Mouse (Mus musculus): ENCODE measurements around the gene Bicra.
A peak's percentile ranks its signal among the peaks of the same experiment; 100 is the strongest.

The Bicra gene

DNA sequence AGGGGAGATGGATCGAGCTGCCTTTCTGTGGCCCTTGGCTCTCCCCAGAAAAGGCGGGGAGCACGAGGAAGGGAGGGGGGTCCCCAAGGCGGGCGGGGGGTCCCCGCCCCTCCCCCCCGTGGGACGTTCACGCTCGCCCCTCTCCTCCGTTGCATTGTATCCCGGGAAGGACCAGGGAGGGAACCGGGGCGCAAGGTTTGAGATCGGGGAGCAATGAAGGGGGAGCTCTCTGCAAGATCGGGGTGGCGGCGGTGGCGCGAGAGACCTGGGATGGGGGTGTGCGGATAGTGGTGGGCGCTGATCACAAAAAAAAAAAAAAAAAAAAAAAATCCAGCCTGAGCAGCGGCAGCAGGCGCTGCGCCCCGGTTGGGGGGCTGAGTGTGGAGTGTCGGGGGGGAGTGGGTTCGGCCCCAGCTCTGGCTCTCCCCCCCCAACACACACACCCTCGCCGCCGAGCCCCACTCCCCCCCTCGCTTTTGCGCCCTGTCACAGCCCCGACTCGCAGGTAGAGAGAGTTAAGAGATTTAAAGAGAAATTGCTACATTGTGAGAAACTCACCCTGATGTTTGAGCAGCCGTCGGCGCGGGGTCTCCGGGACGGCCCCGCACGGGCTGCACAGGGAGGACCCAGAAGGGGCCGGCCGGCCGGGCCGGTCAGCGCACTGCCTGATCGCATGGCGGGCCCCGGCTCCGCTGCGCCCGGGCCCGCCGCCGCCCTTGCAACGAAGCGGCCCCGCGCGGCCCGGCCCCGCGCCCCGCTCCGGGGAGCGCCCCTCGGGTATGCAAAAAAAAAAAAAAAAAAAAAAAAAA, at the start of gene Bicra:
Gene Bicra (minus strand): TSS at position 584 of the 809 bp plus-strand sequence.
- DNase-seq (ENCODE audit: low spot score in 2 of 2), result peak; percentile 66 to 76

DNA sequence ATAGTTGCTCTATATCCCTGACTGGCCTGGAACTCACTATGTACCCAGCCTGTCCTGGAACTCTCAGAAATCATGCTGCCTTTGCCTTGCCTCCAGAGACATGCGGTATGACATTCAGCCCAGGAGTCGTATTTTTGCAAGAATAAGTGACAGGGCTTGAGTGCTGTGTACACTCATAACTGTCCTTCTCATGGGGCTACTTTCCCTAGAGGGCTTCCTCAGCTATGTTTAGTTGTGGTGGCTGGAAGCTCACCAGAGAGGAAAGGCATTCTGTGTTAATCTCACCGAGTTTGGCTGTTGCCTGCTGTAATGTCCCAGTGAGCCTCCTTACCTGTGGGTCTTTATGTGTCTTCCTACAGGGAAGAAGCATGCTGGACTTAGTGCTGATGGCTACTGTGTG, 46.9 kb upstream of the Bicra start:
- no peak for DNase-seq (ENCODE audit: low spot score in 2 of 2)

DNA sequence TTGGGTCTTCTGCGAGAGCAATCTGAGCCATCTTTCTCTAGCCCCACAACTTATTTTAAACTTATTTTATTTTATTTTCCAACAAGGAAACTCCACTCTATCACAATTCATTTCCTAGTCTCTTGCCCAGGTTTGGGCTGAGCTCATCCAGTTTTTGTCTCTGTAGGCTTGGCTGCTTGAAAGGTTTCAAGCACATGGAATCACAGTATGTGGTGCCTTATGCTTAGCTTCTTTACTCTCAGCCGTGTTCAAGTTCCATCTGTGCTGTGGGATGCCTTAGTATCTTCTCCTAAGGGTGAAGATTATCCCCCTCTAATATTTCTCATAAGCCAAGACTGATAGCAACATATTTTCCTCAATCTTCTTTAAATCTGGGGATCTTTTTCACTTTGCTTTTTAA, 39.9 kb upstream of the Bicra start:
- DNase-seq (ENCODE audit: low spot score in 2 of 2), result no peak

DNA sequence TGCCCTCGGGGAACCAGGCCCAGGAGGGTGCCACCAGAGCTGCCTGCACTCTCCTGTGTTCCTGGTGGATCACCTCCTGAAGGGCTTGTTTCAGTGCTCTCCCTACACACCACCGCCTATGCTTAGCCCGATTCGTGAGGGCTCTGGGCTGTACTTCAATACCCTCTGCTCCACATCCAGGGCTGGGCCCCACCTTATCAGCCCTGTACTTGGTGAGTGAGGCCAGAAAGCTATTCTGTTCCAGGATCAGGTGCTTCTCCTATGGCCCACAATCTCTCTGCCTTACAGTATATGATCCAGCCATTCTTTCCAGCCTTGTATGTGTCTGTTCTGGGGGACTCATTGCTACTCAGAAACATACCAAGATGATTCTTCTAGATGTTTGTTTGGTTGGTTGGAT, 35.6 kb upstream of the Bicra start:
- DNase-seq (ENCODE audit: low spot score in 2 of 2), result no peak

GRCm38 (mm10) chr7:16080581-16080980, 32.9 kb upstream of the Bicra start:
- no peak for DNase-seq (ENCODE audit: low spot score in 2 of 2)

DNA sequence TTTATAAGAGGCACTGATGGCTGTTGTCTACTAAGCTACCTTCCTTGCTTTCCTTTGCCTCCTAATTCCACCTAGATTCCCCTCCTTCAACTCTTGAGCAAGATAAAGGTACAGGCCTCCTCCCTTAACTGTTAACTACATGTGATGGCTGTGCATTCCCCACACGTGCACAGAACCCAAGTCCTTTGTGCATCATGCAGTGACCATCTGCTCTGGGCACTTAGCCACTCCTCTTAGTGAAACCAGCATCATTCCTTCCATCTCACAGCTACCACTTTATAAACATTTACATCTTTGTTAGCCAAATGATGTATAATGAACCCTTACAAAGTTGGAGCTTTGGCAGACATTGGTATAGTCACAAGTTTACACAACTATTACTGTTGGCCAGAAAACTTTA, 32.2 kb upstream of the Bicra start:
- DNase-seq (ENCODE audit: low spot score in 2 of 2), result no peak

DNA sequence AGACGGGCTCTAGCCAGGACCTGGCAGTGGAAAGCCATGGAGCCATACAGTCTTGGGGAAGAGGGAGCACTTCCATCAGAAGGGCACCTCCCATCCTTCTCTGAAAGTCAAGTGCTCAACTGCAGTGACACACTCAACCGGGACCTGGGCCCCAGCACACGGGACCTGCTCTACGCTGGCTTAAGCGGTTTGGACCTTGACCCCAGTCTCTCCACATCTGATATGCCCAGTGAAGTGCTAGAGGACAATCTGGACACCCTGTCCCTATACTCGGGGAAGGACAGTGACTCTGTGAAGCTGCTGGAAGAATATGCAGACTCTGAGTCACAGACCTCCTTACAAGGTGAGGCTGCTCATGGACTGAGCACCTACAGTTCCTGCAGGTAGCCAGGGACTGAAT, 24.2 kb upstream of the Bicra start:
- DNase-seq (ENCODE audit: low spot score in 2 of 2), result no peak

DNA sequence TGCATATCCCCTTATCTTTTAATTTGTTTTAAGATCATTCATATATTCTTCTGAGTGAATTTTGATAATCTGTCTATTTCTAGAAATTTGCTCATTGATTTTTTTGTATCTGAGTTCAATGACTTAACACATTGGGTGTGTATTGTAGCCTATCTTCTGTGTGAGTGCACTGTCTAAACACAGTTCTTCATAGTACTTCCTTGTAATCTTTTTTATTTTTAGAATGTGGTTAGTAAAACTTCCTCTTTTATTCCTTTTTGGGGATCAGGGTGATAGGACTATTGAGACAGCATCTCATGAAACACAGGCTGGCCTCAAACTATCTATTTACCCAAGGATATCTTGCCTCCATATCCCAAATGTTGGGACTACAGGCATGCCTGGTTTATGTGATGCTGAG, 23.1 kb upstream of the Bicra start:
- no peak for DNase-seq (ENCODE audit: low spot score in 2 of 2)

- DNase-seq (ENCODE audit: low spot score in 2 of 2), result no peak
Measured at GRCm38 (mm10) chr7:16063490-16063889, 15.8 kb upstream of the Bicra start.

DNA sequence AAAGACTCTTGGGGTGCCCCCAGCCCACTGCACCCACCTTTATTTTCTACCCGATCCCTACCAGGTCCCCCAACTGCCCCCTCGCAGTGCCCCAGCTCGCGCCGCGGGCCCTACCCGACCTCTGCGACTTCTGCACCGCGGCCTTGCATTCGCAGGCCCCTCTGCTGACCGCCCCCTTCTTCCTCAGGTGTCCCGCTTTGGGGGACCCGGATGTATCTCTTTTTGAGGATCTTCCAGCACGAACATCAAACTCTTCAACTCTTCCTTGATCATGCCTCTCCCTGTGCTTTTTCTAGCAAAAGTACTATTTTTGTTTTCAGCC, 14.3 kb upstream of the Bicra start:
- no peak for DNase-seq (ENCODE audit: low spot score in 2 of 2)

- no peak for DNase-seq (ENCODE audit: low spot score in 2 of 2)
Measured at GRCm38 (mm10) chr7:16061219-16062098, 13.7 kb upstream of the Bicra start, which contains the start of gene Zfp541. Zfp541 (plus strand) TSS chr7:16061814.

- DNase-seq (ENCODE audit: low spot score in 2 of 2), result no peak
Measured at GRCm38 (mm10) chr7:16057136-16057534, 9.4 kb upstream of the Bicra start.

GRCm38 (mm10) chr7:16056459-16057135, 8.9 kb upstream of the Bicra start:
- peak in 1 of 2 experiments; percentile 50 for DNase-seq (ENCODE audit: low spot score in 2 of 2)

- DNase-seq (ENCODE audit: low spot score in 2 of 2), result no peak
Measured at GRCm38 (mm10) chr7:16055665-16056064, 7.9 kb upstream of the Bicra start.

- no peak for DNase-seq (ENCODE audit: low spot score in 2 of 2)
Measured at GRCm38 (mm10) chr7:16054966-16055365, 7.2 kb upstream of the Bicra start.

GRCm38 (mm10) chr7:16053105-16053504, 5.4 kb upstream of the Bicra start:
- DNase-seq (ENCODE audit: low spot score in 2 of 2), result no peak

DNA sequence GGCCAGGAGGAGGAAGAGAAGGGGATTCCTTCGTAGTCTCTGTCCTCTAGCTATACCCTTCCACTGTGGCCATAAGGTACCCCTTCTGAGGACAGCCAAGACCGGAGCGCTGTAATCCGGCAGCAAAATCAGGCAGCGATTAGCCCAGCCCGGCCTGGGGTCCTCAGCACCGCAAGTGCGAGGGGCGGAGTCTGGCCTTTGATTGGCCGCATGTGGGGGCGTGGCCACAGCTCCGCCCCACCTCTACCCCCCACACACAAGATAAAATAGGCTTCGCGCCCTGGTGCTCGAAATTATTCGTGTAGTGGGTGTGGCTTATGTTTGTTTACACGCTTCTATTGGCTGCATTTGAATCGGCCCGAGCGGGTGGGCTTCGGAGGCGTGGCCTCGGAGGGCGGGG, 5.0 kb upstream of the Bicra start:
- peak; percentile 84 to 92 for DNase-seq (ENCODE audit: low spot score in 2 of 2)

GRCm38 (mm10) chr7:16051883-16052595, 4.3 kb upstream of the Bicra start:
- peak; percentile 57 to 76 for DNase-seq (ENCODE audit: low spot score in 2 of 2)

DNA sequence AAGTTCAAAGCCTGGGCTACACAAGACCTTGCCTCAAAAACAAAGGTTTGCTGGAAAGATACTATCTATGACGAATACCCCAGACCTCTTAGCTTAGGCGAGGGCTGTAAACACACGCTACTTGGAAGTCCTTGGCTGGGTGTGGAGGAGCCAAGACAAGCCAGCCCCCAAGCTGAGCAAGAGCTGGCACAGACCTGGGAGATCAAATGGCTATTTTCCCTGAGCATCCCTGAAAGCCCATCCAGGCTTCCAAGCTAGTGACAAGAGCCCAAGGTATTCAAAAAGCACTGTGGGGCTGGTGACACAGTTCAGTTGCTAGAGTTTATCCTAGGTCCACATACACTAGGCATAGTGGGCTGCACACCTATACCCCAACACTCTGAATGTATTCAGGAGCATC, 2.9 kb upstream of the Bicra start:
- DNase-seq (ENCODE audit: low spot score in 2 of 2), result no peak

DNA sequence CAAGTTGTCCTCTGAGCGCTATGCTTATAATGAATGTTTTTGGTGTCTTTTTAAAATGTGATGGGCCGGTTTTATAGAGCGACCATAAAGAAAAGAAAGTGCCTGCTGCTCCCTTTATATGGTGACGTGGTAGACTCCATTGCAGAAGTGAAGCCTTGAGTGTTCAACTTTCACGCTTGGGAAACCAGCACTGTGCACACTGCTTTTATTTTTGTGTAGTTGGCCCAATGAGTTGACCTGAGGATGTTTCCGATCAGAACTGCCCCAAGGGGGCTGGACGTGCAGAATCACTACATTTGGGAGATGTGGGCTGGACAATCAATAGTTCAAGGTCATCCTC, 1.8 kb upstream of the Bicra start:
- DNase-seq (ENCODE audit: low spot score in 2 of 2), result no peak

GRCm38 (mm10) chr7:16048675-16049575, 1.2 kb upstream of the Bicra start:
- DNase-seq (ENCODE audit: low spot score in 2 of 2), result no peak

Data from frontal cortex, postnatal 14 days (tissue).